Mouse (Mus musculus): ENCODE measurements around the gene Tmem44.

GRCm38 (mm10) chr16:30521147-30521546 is 29.5 kb downstream of the Tmem44 start:
- TF ChIP-seq GATA1 (IDR thresholded peaks at IDR 0.05; ENCODE audit: borderline replicate concordance, low read length) (no peak), FLI1 (IDR thresholded peaks at IDR 0.05; ENCODE audit: low read length) (no peak)

Measured in megakaryocyte, embryonic 14.5 days (primary cell).